22 mouse cellular contexts compared by ENCODE assay signal in the genomic region with DNA sequence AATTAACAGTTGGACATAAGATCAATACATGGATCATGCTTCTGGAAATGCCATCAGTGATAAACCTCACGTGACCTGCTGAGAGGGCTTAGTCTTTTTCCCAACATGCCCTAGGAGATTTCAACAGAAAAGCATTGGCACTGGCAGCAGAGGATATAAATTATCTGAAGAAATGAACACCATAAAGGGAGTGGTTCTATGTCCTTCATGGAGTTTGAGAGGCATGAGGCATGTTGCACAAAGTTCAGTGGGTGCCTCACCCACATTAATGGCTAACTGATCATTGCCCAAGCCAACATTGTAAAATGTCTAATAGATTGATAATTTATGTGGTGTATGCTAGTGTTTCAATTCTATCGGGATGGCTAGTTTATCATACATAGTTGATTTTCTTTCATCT.
A peak's percentile ranks its signal among the peaks of the same experiment; 100 is the strongest.
DNase-seq lines count a peak whose midpoint lies in the region; ATAC-seq and TF ChIP-seq lines count a peak whose summit lies in the region.
"Had no signal": no experiment of that assay in that cellular context is flagged by ENCODE, and none has a peak within 500 bp of the region (broad histone marks: within the 10 kb centered on the region; RNA-seq: fewer than 3 reads in every experiment).

No protein-coding gene starts in this region.

- H3K4me2 ChIP-seq in liver, postnatal 0 days (ENCODE audit: low read depth, low read length): no peak overlapping the region
- H3K4me2 ChIP-seq in intestine, embryonic 15.5 days (replicated peaks): no peak overlapping the region
- H3K4me2 ChIP-seq in intestine, embryonic 16.5 days (ENCODE audit: low read depth, low read length): no peak overlapping the region
- H3K4me2 ChIP-seq in intestine, postnatal 0 days (replicated peaks; ENCODE audit: low read depth): no peak overlapping the region
- no peak overlapping the region for H3K4me2 ChIP-seq in heart, embryonic 12.5 days
- H3K4me2 ChIP-seq in kidney, embryonic 16.5 days (replicated peaks; ENCODE audit: low read depth, low read length): no peak overlapping the region
- H3K4me2 ChIP-seq in stomach, postnatal 0 days (replicated peaks; ENCODE audit: low read depth): no peak overlapping the region

- TF ChIP-seq CTCF in liver, adult 2 months (IDR thresholded peaks at IDR 0.05; ENCODE audit: low read depth, low read length): no peak
- TF ChIP-seq CTCF in liver, postnatal 0 days (IDR thresholded peaks at IDR 0.05; ENCODE audit: low read depth): no peak
- no peak for TF ChIP-seq CTCF in intestine, postnatal 0 days (IDR thresholded peaks at IDR 0.05; ENCODE audit: low read depth)
- TF ChIP-seq CTCF in stomach, postnatal 0 days (IDR thresholded peaks at IDR 0.05; ENCODE audit: low read depth): no peak

- H3K27me3 ChIP-seq in liver, adult 2 months (ENCODE audit: control insufficient read depth, insufficient read depth, low read length): no peaks in the 10 kb centered on the region
- H3K27me3 ChIP-seq in liver, postnatal 0 days (ENCODE audit: insufficient read depth, low read length): no peaks in the 10 kb centered on the region
- H3K27me3 ChIP-seq in intestine, embryonic 15.5 days (replicated peaks): no peaks in the 10 kb centered on the region
- no peaks in the 10 kb centered on the region for H3K27me3 ChIP-seq in intestine, embryonic 16.5 days (replicated peaks; ENCODE audit: control insufficient read depth, insufficient read depth, low read length)
- no peaks in the 10 kb centered on the region for H3K27me3 ChIP-seq in intestine, postnatal 0 days (replicated peaks; ENCODE audit: control insufficient read depth, insufficient read depth, low read length)
- H3K27me3 ChIP-seq in heart, embryonic 12.5 days (replicated peaks): no peaks in the 10 kb centered on the region
- no peaks in the 10 kb centered on the region for H3K27me3 ChIP-seq in kidney, embryonic 16.5 days (ENCODE audit: insufficient read depth, low read length)
- no peaks in the 10 kb centered on the region for H3K27me3 ChIP-seq in stomach, postnatal 0 days (ENCODE audit: control insufficient read depth, insufficient read depth, low read length)
- H3K27me3 ChIP-seq: CH12.LX had no signal

- H3K4me3 ChIP-seq in liver, adult 2 months (ENCODE audit: insufficient read depth, low read depth, low read length): no peak overlapping the region
- no peak overlapping the region for H3K4me3 ChIP-seq in liver, postnatal 0 days (ENCODE audit: low read depth, low read length)
- H3K4me3 ChIP-seq in intestine, embryonic 15.5 days (replicated peaks): no peak overlapping the region
- no peak overlapping the region for H3K4me3 ChIP-seq in intestine, embryonic 16.5 days (ENCODE audit: low read length)
- no peak overlapping the region for H3K4me3 ChIP-seq in intestine, postnatal 0 days (ENCODE audit: low read depth, low read length)
- no peak overlapping the region for H3K4me3 ChIP-seq in heart, embryonic 12.5 days
- H3K4me3 ChIP-seq in kidney, embryonic 16.5 days (ENCODE audit: low read length): no peak overlapping the region
- H3K4me3 ChIP-seq in stomach, postnatal 0 days (ENCODE audit: low read depth, low read length): no peak overlapping the region

- no peak for TF ChIP-seq POLR2A in liver, adult 2 months (IDR thresholded peaks at IDR 0.05; ENCODE audit: extremely low read depth, insufficient read depth, low read length)

- 41% methylated on average over 2 of the region's 2 CpGs for WGBS in liver, adult 2 months
- 72% methylated on average over 2 of the region's 2 CpGs for WGBS in liver, postnatal 0 days (ENCODE audit: insufficient replicate concordance)
- WGBS in intestine, embryonic 15.5 days: 69% methylated on average over 2 of the region's 2 CpGs
- WGBS in intestine, embryonic 16.5 days: 74% methylated on average over 2 of the region's 2 CpGs
- WGBS in intestine, postnatal 0 days: 51% methylated on average over 2 of the region's 2 CpGs
- WGBS in heart, embryonic 12.5 days: 75% methylated on average over 2 of the region's 2 CpGs
- 74% methylated on average over 2 of the region's 2 CpGs for WGBS in kidney, embryonic 16.5 days
- WGBS in stomach, postnatal 0 days: 70% methylated on average over 2 of the region's 2 CpGs

- H3K9me3 ChIP-seq in liver, postnatal 0 days (ENCODE audit: low read length): no peaks in the 10 kb centered on the region
- no peaks in the 10 kb centered on the region for H3K9me3 ChIP-seq in intestine, embryonic 15.5 days
- H3K9me3 ChIP-seq in intestine, embryonic 16.5 days (ENCODE audit: control insufficient read depth, low read length): no peaks in the 10 kb centered on the region
- H3K9me3 ChIP-seq in intestine, postnatal 0 days (ENCODE audit: control insufficient read depth): no peaks in the 10 kb centered on the region
- no peaks in the 10 kb centered on the region for H3K9me3 ChIP-seq in heart, embryonic 12.5 days (replicated peaks)
- no peaks in the 10 kb centered on the region for H3K9me3 ChIP-seq in kidney, embryonic 16.5 days (ENCODE audit: low read length)
- H3K9me3 ChIP-seq in stomach, postnatal 0 days (ENCODE audit: control insufficient read depth, low read length): no peaks in the 10 kb centered on the region
- H3K9me3 ChIP-seq: G1E had no signal

- no peaks in the 10 kb centered on the region for H3K36me3 ChIP-seq in liver, adult 2 months (ENCODE audit: control insufficient read depth, insufficient read depth, low read length)
- no peaks in the 10 kb centered on the region for H3K36me3 ChIP-seq in liver, postnatal 0 days (replicated peaks; ENCODE audit: insufficient read depth, low read length)
- no peaks in the 10 kb centered on the region for H3K36me3 ChIP-seq in intestine, embryonic 15.5 days
- H3K36me3 ChIP-seq in intestine, embryonic 16.5 days (ENCODE audit: control insufficient read depth, insufficient read depth, low read length): no peaks in the 10 kb centered on the region
- no peaks in the 10 kb centered on the region for H3K36me3 ChIP-seq in intestine, postnatal 0 days (ENCODE audit: control insufficient read depth, insufficient read depth)
- H3K36me3 ChIP-seq in heart, embryonic 12.5 days: no peaks in the 10 kb centered on the region
- H3K36me3 ChIP-seq in kidney, embryonic 16.5 days (ENCODE audit: insufficient read depth, low read length): no peaks in the 10 kb centered on the region
- no peaks in the 10 kb centered on the region for H3K36me3 ChIP-seq in stomach, postnatal 0 days (ENCODE audit: control insufficient read depth, insufficient read depth, low read length)
- H3K36me3 ChIP-seq: G1E had no signal

- no peaks in the 10 kb centered on the region for H3K4me1 ChIP-seq in liver, adult 2 months (ENCODE audit: control insufficient read depth, insufficient read depth, low read length)
- no peaks in the 10 kb centered on the region for H3K4me1 ChIP-seq in liver, postnatal 0 days (ENCODE audit: insufficient read depth)
- H3K4me1 ChIP-seq in intestine, embryonic 15.5 days (replicated peaks): no peaks in the 10 kb centered on the region
- no peaks in the 10 kb centered on the region for H3K4me1 ChIP-seq in intestine, embryonic 16.5 days (ENCODE audit: control insufficient read depth, insufficient read depth, low read length)
- no peaks in the 10 kb centered on the region for H3K4me1 ChIP-seq in intestine, postnatal 0 days (replicated peaks; ENCODE audit: control insufficient read depth, insufficient read depth, low read length)
- no peaks in the 10 kb centered on the region for H3K4me1 ChIP-seq in heart, embryonic 12.5 days (replicated peaks)
- no peaks in the 10 kb centered on the region for H3K4me1 ChIP-seq in kidney, embryonic 16.5 days (ENCODE audit: insufficient read depth, low read length)
- no peaks in the 10 kb centered on the region for H3K4me1 ChIP-seq in stomach, postnatal 0 days (replicated peaks; ENCODE audit: control insufficient read depth, insufficient read depth)

- DNase-seq in liver, adult 2 months (ENCODE audit: extremely low read depth, low read depth, low spot score): peak; percentile 35
- DNase-seq in liver, postnatal 0 days: no peak
- DNase-seq in stomach, postnatal 0 days (ENCODE audit: low spot score): no peak
- DNase-seq: adrenal gland, adult 2 months; adrenal gland, adult 8-10 months; adrenal gland, postnatal 10 days; adrenal gland, postnatal 14 days; adrenal gland, postnatal 25 days; adrenal gland, postnatal 36 days; B cell, adult 2 months; cerebellum, adult 11 months; cerebellum, adult 11-12 months had no signal

- H3K27ac ChIP-seq in liver, adult 2 months (replicated peaks; ENCODE audit: insufficient read depth, low read depth, low read length): no peak overlapping the region
- H3K27ac ChIP-seq in liver, postnatal 0 days (ENCODE audit: low read depth): no peak overlapping the region
- no peak overlapping the region for H3K27ac ChIP-seq in intestine, embryonic 15.5 days
- no peak overlapping the region for H3K27ac ChIP-seq in intestine, embryonic 16.5 days (ENCODE audit: low read length)
- no peak overlapping the region for H3K27ac ChIP-seq in intestine, postnatal 0 days (ENCODE audit: low read depth, low read length)
- no peak overlapping the region for H3K27ac ChIP-seq in heart, embryonic 12.5 days (ENCODE audit: poor library complexity, severe bottlenecking)
- H3K27ac ChIP-seq in kidney, embryonic 16.5 days (ENCODE audit: low read length): no peak overlapping the region
- no peak overlapping the region for H3K27ac ChIP-seq in stomach, postnatal 0 days (replicated peaks)

- no peak overlapping the region for H3K9ac ChIP-seq in liver, adult 2 months (ENCODE audit: low read depth, low read length)
- H3K9ac ChIP-seq in liver, postnatal 0 days (replicated peaks): no peak overlapping the region
- no peak overlapping the region for H3K9ac ChIP-seq in intestine, embryonic 15.5 days
- no peak overlapping the region for H3K9ac ChIP-seq in intestine, embryonic 16.5 days (ENCODE audit: low read depth, low read length)
- no peak overlapping the region for H3K9ac ChIP-seq in intestine, postnatal 0 days (ENCODE audit: low read depth, low read length)
- H3K9ac ChIP-seq in heart, embryonic 12.5 days: no peak overlapping the region
- H3K9ac ChIP-seq in kidney, embryonic 16.5 days (replicated peaks; ENCODE audit: low read length): no peak overlapping the region
- no peak overlapping the region for H3K9ac ChIP-seq in stomach, postnatal 0 days (ENCODE audit: low read length)

- TF ChIP-seq EP300 in liver, postnatal 0 days (IDR thresholded peaks at IDR 0.05; ENCODE audit: low read depth): no peak
- no peak for TF ChIP-seq EP300 in stomach, postnatal 0 days (optimal IDR thresholded peaks at IDR 0.05)

- no peak for ATAC-seq in liver, postnatal 0 days
- peak; percentile 80 for ATAC-seq in intestine, embryonic 15.5 days
- ATAC-seq in intestine, embryonic 16.5 days: peak; percentile 80
- 0 out of 2 replicates have a peak, but pooled peaks have one; percentile 33 for ATAC-seq in intestine, postnatal 0 days
- ATAC-seq in heart, embryonic 12.5 days (ENCODE audit: insufficient number of reproducible peaks, low FRiP score): no peak
- no peak for ATAC-seq in kidney, embryonic 16.5 days (ENCODE audit: low FRiP score, low TSS enrichment)
- no peak for ATAC-seq in stomach, postnatal 0 days (ENCODE audit: low FRiP score, low TSS enrichment)
- ATAC-seq: activated CD4-positive, CD25-positive, alpha-beta regulatory T cell, adult 4 months; CD4-positive, CD25-positive, alpha-beta regulatory T cell, adult 4 months; Patski had no signal

- H3K79me2 ChIP-seq in liver, adult 2 months (ENCODE audit: control insufficient read depth, insufficient read depth, low read length): no peaks in the 10 kb centered on the region

Comparison
In these comparisons a context has a peak if more than half of its experiments do, and no peak if none do; other contexts are left out.
1. ATAC-seq: peak in intestine, embryonic 15.5 days (single experiment), intestine, embryonic 16.5 days (single experiment) and intestine, postnatal 0 days (single experiment); none in liver, postnatal 0 days (single experiment), heart, embryonic 12.5 days (single experiment), kidney, embryonic 16.5 days (single experiment) and stomach, postnatal 0 days (single experiment).